Mouse (Mus musculus) heart, adult 2 months (tissue): ENCODE measurements around the gene Spats2.

Experiments used
- EP300 ChIP-seq: fragments of 200-500 bp; IDR thresholded peaks from 2 replicates; pipeline ENCODE4 v1.6.1; 2011; ENCODE audit warnings: low read depth, low read length, control low read depth; ENCODE audit not compliant: insufficient read depth
- POLR2A ChIP-seq: fragments of 200-500 bp; IDR thresholded peaks from 2 replicates; pipeline ENCODE4 v1.6.1; 2011; ENCODE audit warnings: mild to moderate bottlenecking, low read depth, low read length, control low read depth; ENCODE audit not compliant: insufficient read depth

- no peak for TF ChIP-seq EP300
- no peak for TF ChIP-seq POLR2A
Measured at GRCm38 (mm10) chr15:99079804-99080203, 45.9 kb upstream of the Spats2 start.
